Mouse (Mus musculus): ENCODE data around the gene Jhy. TPM values are rescaled to one million over a fixed set of nuclear protein-coding genes. Genes with fewer than 3 reads are reported as not detected.

Jhy gene
- total and polyA plus RNA-seq, 3 experiments = not detected

DNA sequence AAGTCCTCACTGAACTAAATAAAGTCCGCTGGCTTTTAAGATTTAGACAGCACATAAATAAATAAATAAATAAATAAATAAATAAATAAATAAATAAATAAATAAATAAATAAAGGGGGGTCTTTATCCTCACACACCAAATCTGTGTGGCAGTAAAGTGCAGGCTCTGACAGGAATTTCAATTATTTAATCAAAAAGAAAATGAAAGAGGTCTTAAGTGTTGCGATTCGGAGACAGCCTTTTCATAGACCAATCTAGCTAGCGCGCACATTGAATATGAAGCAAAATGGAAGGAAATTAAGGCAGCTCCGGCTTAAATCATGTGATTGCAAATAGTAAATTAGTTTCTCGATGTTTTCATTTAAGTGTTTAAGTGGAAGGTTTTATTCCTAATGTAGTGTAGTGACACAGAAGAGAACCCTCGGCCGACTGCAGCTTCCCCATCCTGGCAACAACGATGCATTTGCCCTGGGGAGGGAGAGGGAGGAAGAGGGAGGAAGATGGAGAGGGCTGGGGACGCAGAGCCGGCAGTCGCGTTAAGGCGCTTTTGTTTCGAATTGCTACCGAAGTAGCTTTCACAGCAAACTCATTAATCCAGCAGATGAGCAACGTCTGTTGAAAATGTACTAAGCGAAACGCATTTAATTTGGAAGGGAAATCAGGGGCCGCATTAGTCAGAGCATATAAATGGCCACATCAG lies 105.3 kb downstream of the Jhy start:
- TF ChIP-seq BHLHE40 (IDR thresholded peaks at IDR 0.05; ENCODE audit: borderline replicate concordance, low read depth, low read length) (no peak), NELFE (IDR thresholded peaks at IDR 0.05; ENCODE audit: low read depth, low read length) (no peak), TCF12 (IDR thresholded peaks at IDR 0.05; ENCODE audit: low read depth, low read length) (no peak), NRF1 (IDR thresholded peaks at IDR 0.05; ENCODE audit: insufficient read depth, low read depth, low read length, poor library complexity, severe bottlenecking) (no peak), MEF2A (IDR thresholded peaks at IDR 0.05; ENCODE audit: extremely low read depth, insufficient replicate concordance, low read depth, low read length, poor library complexity, severe bottlenecking) (no peak), USF2 (IDR thresholded peaks at IDR 0.05; ENCODE audit: borderline replicate concordance in 1 of 2, insufficient read depth in 1 of 2, low read depth in 1 of 2, low read length in 2 of 2) (no peak), USF1 (IDR thresholded peaks at IDR 0.05; ENCODE audit: low read depth, low read length) (no peak), POLR2AphosphoS5 (IDR thresholded peaks at IDR 0.05; ENCODE audit: borderline replicate concordance, low read depth, low read length) (no peak), CHD1 (IDR thresholded peaks at IDR 0.05; ENCODE audit: low read depth, low read length) (no peak), MAX (IDR thresholded peaks at IDR 0.05; ENCODE audit: low read length) (no peak), RCOR1 (IDR thresholded peaks at IDR 0.05; ENCODE audit: low read depth, low read length) (no peak), E2F4 (IDR thresholded peaks at IDR 0.05; ENCODE audit: borderline replicate concordance, low read depth, low read length) (no peak), CTCF (IDR thresholded peaks at IDR 0.05 in 2 of 3, conservative IDR thresholded peaks at IDR 0.05 in 1 of 3; ENCODE audit: control insufficient read depth in 1 of 3, insufficient read depth in 1 of 3, low read depth in 2 of 3, low read length in 3 of 3, poor library complexity in 1 of 3, severe bottlenecking in 1 of 3) (no peak), GATA1 (IDR thresholded peaks at IDR 0.05; ENCODE audit: low read depth, low read length) (no peak), MAFK (IDR thresholded peaks at IDR 0.05; ENCODE audit: borderline replicate concordance, low read depth, low read length) (no peak), TBP (IDR thresholded peaks at IDR 0.05; ENCODE audit: low read depth, low read length) (no peak), TAL1 (IDR thresholded peaks at IDR 0.05; ENCODE audit: low read length) (no peak)
- Histone ChIP-seq H3K27ac (ENCODE audit: control insufficient read depth, low read depth, low read length) (no peak overlapping the region), H3K4me3 (ENCODE audit: control insufficient read depth in 1 of 2, insufficient read depth in 1 of 2, low read depth in 2 of 2, low read length in 2 of 2) (no peak overlapping the region)

DNA sequence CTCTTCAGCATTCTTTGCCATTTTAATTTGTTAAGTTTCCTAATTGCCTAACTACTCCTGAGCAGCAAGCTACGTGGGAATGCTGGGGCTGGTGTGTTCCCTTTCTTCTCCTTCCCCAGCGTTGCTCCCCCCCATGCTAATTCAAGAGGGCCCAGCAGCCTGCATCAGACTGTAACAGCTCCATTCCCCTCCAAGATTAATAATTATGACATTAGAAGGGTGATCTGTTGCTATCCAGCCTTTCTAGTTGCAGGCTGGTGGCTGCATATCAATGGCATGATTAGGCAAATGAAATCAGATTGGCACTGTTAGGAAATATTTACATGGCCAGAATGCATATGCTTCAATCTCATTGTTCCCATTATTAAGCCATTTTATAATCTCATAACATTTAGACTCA lies 112.4 kb downstream of the Jhy start:
- no peak for DNase-seq (ENCODE audit: low read depth, low spot score)
- Histone ChIP-seq H3K79me2 (ENCODE audit: control insufficient read depth, insufficient read depth, low read length, poor library complexity) (no peaks in the 10 kb centered on the region), H3K4me1 (ENCODE audit: control insufficient read depth in 1 of 2, insufficient read depth in 2 of 2, low read length in 2 of 2) (no peaks in the 10 kb centered on the region), H3K36me3 (ENCODE audit: control insufficient read depth in 1 of 2, insufficient read depth in 2 of 2, low read length in 2 of 2) (no peaks in the 10 kb centered on the region), H3K4me3 (ENCODE audit: control insufficient read depth in 1 of 2, insufficient read depth in 1 of 2, low read depth in 2 of 2, low read length in 2 of 2) (no peak overlapping the region), H3K27ac (ENCODE audit: control insufficient read depth, low read depth, low read length) (no peak overlapping the region), H3K27me3 (ENCODE audit: control insufficient read depth in 1 of 2, insufficient read depth in 2 of 2, low read length in 2 of 2) (no peaks in the 10 kb centered on the region), H3K9ac (ENCODE audit: control insufficient read depth, low read depth, low read length, poor library complexity, severe bottlenecking) (no peak overlapping the region), H3K9me3 (replicated peaks; ENCODE audit: insufficient read depth, low read length) (no peaks in the 10 kb centered on the region)
- TF ChIP-seq CHD1 (IDR thresholded peaks at IDR 0.05; ENCODE audit: low read depth, low read length) = no peak
- no peak for TF ChIP-seq MXI1 (IDR thresholded peaks at IDR 0.05; ENCODE audit: low read depth, low read length)
- TF ChIP-seq TBP (IDR thresholded peaks at IDR 0.05; ENCODE audit: low read depth, low read length) = no peak
- no peak for TF ChIP-seq ZC3H11A (IDR thresholded peaks at IDR 0.05; ENCODE audit: low read depth, low read length)
- TF ChIP-seq MEF2A (IDR thresholded peaks at IDR 0.05; ENCODE audit: extremely low read depth, insufficient replicate concordance, low read depth, low read length, poor library complexity, severe bottlenecking) = no peak
- no peak for TF ChIP-seq ELF1 (IDR thresholded peaks at IDR 0.05; ENCODE audit: low read depth, low read length)
- no peak for TF ChIP-seq KAT2A (conservative IDR thresholded peaks at IDR 0.05; ENCODE audit: low read depth, low read length)
- no peak for TF ChIP-seq SIN3A (IDR thresholded peaks at IDR 0.05; ENCODE audit: low read length)

More for the DNA sequence above, 105.3 kb downstream of the Jhy start:
- Histone ChIP-seq H3K4me1 (ENCODE audit: control insufficient read depth in 1 of 2, insufficient read depth in 2 of 2, low read length in 2 of 2) (no peaks in the 10 kb centered on the region), H3K79me2 (ENCODE audit: control insufficient read depth, insufficient read depth, low read length, poor library complexity) (no peaks in the 10 kb centered on the region), H3K27me3 (ENCODE audit: control insufficient read depth in 1 of 2, insufficient read depth in 2 of 2, low read length in 2 of 2) (no peaks in the 10 kb centered on the region), H3K9me3 (replicated peaks; ENCODE audit: insufficient read depth, low read length) (no peaks in the 10 kb centered on the region), H3K36me3 (ENCODE audit: control insufficient read depth in 1 of 2, insufficient read depth in 2 of 2, low read length in 2 of 2) (no peaks in the 10 kb centered on the region), H3K9ac (ENCODE audit: control insufficient read depth, low read depth, low read length, poor library complexity, severe bottlenecking) (no peak overlapping the region)
- no peak for DNase-seq (ENCODE audit: low read depth, low spot score)

Measured in MEL (cell line).